Mouse (Mus musculus): ENCODE measurements around the gene Lpin3.

The Lpin3 gene

GRCm38 (mm10) chr2:160933890-160934289 is 53.4 kb downstream of the Lpin3 start:
- DNase-seq (ENCODE audit: low spot score in 2 of 2) = no peak

GRCm38 (mm10) chr2:160934451-160934850 is 54.0 kb downstream of the Lpin3 start:
- no peak for DNase-seq (ENCODE audit: low spot score in 2 of 2)

GRCm38 (mm10) chr2:160940930-160941709 is 60.6 kb downstream of the Lpin3 start:
- DNase-seq (ENCODE audit: low spot score in 2 of 2) = no peak

- no peak for DNase-seq (ENCODE audit: low spot score in 2 of 2)
Observed at GRCm38 (mm10) chr2:160942443-160942842, 62.0 kb downstream of the Lpin3 start.

GRCm38 (mm10) chr2:160951595-160951994 is 71.1 kb downstream of the Lpin3 start:
- no peak for DNase-seq (ENCODE audit: low spot score in 2 of 2)

GRCm38 (mm10) chr2:160953131-160953873 is 72.8 kb downstream of the Lpin3 start:
- no peak for DNase-seq (ENCODE audit: low spot score in 2 of 2)

GRCm38 (mm10) chr2:160954541-160954940 is 74.1 kb downstream of the Lpin3 start:
- DNase-seq (ENCODE audit: low spot score in 2 of 2) = no peak

- DNase-seq (ENCODE audit: low spot score in 2 of 2) = no peak
Observed at GRCm38 (mm10) chr2:160955331-160955730, 74.9 kb downstream of the Lpin3 start.

All from spleen, postnatal 4 days (tissue).